Mouse (Mus musculus) forebrain, embryonic 16.5 days (tissue): ENCODE measurements at regions not wholly inside any gene's neighbourhood (a gene's known extent, or its start where the extent isn't known, plus 50 kb on each side); places are given as distances from the start of the nearest gene placed in this dataset.

ENCODE experiments used
- ATAC-seq: fragments of 200-750 bp; cut with Nextera tagmentation; 2 replicates; pipeline ENCODE4 v1.8.0; 2017; ENCODE audit warnings: mild to moderate bottlenecking, moderate library complexity
- H3K27ac ChIP-seq: fragments of 300-500 bp; sonication (generic); 2 replicates; pipeline ENCODE4 v1.5.1; 2014; ENCODE audit warnings: low read length, control low read depth
- H3K27me3 ChIP-seq: fragments of 300-500 bp; sonication (generic); replicated peaks from 2 replicates; pipeline ENCODE4 v1.6.1; 2014; ENCODE audit warnings: low read length; ENCODE audit not compliant: control insufficient read depth, insufficient read depth
- H3K36me3 ChIP-seq: fragments of 300-500 bp; sonication (generic); 2 replicates; pipeline ENCODE4 v1.6.1; 2014; ENCODE audit not compliant: control insufficient read depth, insufficient read depth
- H3K4me1 ChIP-seq: fragments of 300-500 bp; sonication (generic); replicated peaks from 2 replicates; pipeline ENCODE4 v1.6.1; 2014; ENCODE audit warnings: low read length; ENCODE audit not compliant: control insufficient read depth, insufficient read depth
- H3K4me2 ChIP-seq: fragments of 300-500 bp; sonication (generic); 2 replicates; pipeline ENCODE4 v1.6.1; 2014; ENCODE audit warnings: mild to moderate bottlenecking, low read length, control low read depth
- H3K4me3 ChIP-seq: fragments of 300-500 bp; sonication (generic); replicated peaks from 2 replicates; pipeline ENCODE4 v1.5.1; 2014; ENCODE audit warnings: mild to moderate bottlenecking, low read length, control low read depth
- H3K9ac ChIP-seq: fragments of 300-500 bp; sonication (generic); replicated peaks from 2 replicates; pipeline ENCODE4 v1.6.1; 2014; ENCODE audit warnings: low read depth, low read length, control low read depth
- H3K9me3 ChIP-seq: fragments of 300-500 bp; sonication (generic); 2 replicates; pipeline ENCODE4 v1.6.1; 2016; ENCODE audit warnings: low read length; ENCODE audit not compliant: control insufficient read depth
- WGBS: fragments of 180-500 bp; shearing (Covaris S2); extraction: QIAGEN DNeasy Blood & Tissue Kit; methylation state at CpG from one replicate; pipeline ENCODE4 v1.1.7; 2014; 5-methylcytosine and 5-hydroxymethylcytosine counted together

DNA sequence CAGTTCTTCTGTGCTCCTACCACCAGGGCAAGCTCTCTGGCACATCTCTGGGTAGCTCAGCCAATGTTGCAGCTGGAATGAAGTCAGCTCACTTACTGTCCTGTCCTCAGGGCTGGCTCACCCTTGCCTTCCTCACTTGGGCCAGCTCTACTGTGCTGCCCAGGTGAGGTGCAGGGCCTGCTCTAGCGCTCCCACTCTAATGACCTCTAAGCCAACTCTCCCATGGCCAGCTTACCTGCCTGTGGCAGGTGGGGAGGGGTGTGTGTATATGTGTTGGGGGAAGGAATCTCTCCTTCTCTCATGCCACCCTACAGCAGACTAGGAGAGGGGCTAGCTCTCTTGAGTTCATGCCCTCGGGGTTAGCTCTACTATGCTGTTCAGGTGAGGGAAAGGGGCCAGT, 275.6 kb upstream of the Ptger4 start:
- no peak for ATAC-seq
- no peaks in the 10 kb centered on the region for H3K27me3 ChIP-seq

DNA sequence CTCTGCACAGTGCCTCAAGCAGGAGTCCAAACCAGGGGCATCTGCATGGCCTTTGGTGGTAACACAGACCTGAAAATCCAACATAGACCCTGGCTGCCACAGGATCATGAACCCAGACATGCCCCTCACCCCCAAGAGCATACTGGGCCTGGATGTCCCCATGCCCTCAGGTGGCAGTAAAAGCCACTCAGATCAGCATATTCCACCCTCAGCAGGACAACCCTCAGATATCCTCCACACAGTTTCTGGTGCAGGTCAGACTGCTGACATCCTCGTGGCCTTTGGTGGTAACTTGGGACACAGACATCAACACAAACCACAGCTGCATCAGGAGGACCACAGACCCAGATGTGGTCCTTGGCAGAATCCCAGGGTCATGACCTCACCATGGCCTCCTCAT, 276.0 kb upstream of the Ptger4 start:
- Histone ChIP-seq H3K4me1 (no peaks in the 10 kb centered on the region), H3K4me2 (no peak overlapping the region), H3K27me3 (no peaks in the 10 kb centered on the region), H3K27ac (no peak overlapping the region), H3K9ac (no peak overlapping the region), H3K9me3 (no peaks in the 10 kb centered on the region), H3K36me3 (no peaks in the 10 kb centered on the region), H3K4me3 (no peak overlapping the region)
- 86% methylated on average over 1 of the region's 1 CpGs for WGBS
- no peak for ATAC-seq

More for the DNA sequence above, 275.6 kb upstream of the Ptger4 start:
- Histone ChIP-seq H3K36me3 (no peaks in the 10 kb centered on the region), H3K4me2 (no peak overlapping the region), H3K9ac (no peak overlapping the region), H3K4me3 (no peak overlapping the region), H3K9me3 (no peaks in the 10 kb centered on the region), H3K27ac (no peak overlapping the region), H3K4me1 (no peaks in the 10 kb centered on the region)
- WGBS: 94% methylated on average over 2 of the region's 2 CpGs

GRCm38 (mm10) chr15:5528619-5529018, 284.6 kb upstream of the Ptger4 start:
- Histone ChIP-seq H3K4me2 (no peak overlapping the region), H3K36me3 (no peaks in the 10 kb centered on the region), H3K27me3 (no peaks in the 10 kb centered on the region), H3K9ac (no peak overlapping the region), H3K9me3 (no peaks in the 10 kb centered on the region), H3K27ac (no peak overlapping the region), H3K4me3 (no peak overlapping the region), H3K4me1 (no peaks in the 10 kb centered on the region)
- peak; percentile 64; the same call in 1 of the 2 replicates for ATAC-seq
- WGBS: 80% methylated on average over 6 of the region's 6 CpGs

- ATAC-seq: no peak
- Histone ChIP-seq H3K4me3 (no peak overlapping the region), H3K27me3 (no peaks in the 10 kb centered on the region), H3K4me2 (no peak overlapping the region), H3K4me1 (no peaks in the 10 kb centered on the region), H3K9me3 (no peaks in the 10 kb centered on the region), H3K9ac (no peak overlapping the region), H3K27ac (no peak overlapping the region), H3K36me3 (no peaks in the 10 kb centered on the region)
Observed at GRCm38 (mm10) chr15:5533656-5534055, 289.7 kb upstream of the Ptger4 start.

GRCm38 (mm10) chr15:5537432-5537831, 293.4 kb upstream of the Ptger4 start:
- no peak overlapping the region for H3K4me3 ChIP-seq
- no peak overlapping the region for H3K9ac ChIP-seq
- H3K36me3 ChIP-seq: no peaks in the 10 kb centered on the region
- 74% methylated on average over 2 of the region's 2 CpGs for WGBS
- H3K27me3 ChIP-seq: no peaks in the 10 kb centered on the region
- no peaks in the 10 kb centered on the region for H3K4me1 ChIP-seq
- H3K4me2 ChIP-seq: no peak overlapping the region
- no peaks in the 10 kb centered on the region for H3K9me3 ChIP-seq
- ATAC-seq: no peak
- no peak overlapping the region for H3K27ac ChIP-seq

GRCm38 (mm10) chr15:5539301-5539928, 295.4 kb upstream of the Ptger4 start:
- H3K4me3 ChIP-seq: no peak overlapping the region
- no peak for ATAC-seq
- H3K9me3 ChIP-seq: no peaks in the 10 kb centered on the region
- no peak overlapping the region for H3K9ac ChIP-seq
- H3K4me1 ChIP-seq: no peaks in the 10 kb centered on the region
- 92% methylated on average over 4 of the region's 4 CpGs for WGBS
- H3K27ac ChIP-seq: no peak overlapping the region
- no peak overlapping the region for H3K4me2 ChIP-seq
- H3K27me3 ChIP-seq: no peaks in the 10 kb centered on the region
- no peaks in the 10 kb centered on the region for H3K36me3 ChIP-seq

DNA sequence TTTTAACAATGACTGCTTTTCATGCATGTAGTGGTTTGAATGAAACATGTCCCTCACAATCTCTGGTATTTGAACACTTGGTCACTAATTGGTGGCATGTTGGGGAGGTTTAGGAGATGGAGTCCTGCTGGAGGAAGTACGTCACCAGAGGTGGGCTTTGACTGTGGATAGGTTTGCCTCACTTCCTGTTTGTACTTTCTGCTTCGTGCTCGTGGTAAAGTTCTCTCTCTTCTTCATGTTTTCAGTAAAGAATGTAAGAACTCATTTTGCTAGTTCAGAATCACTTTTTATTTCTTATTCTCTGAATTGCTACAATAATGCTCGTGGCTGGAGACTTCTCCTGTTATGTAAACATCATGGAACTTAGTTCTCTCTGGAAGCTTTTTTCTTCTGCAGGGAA, 310.5 kb upstream of the Ptger4 start:
- H3K4me2 ChIP-seq: no peak overlapping the region
- H3K4me3 ChIP-seq: no peak overlapping the region
- no peaks in the 10 kb centered on the region for H3K4me1 ChIP-seq
- H3K36me3 ChIP-seq: no peaks in the 10 kb centered on the region
- no peaks in the 10 kb centered on the region for H3K9me3 ChIP-seq
- H3K9ac ChIP-seq: no peak overlapping the region
- no peak overlapping the region for H3K27ac ChIP-seq
- no peaks in the 10 kb centered on the region for H3K27me3 ChIP-seq
- ATAC-seq: no peak
- 80% methylated on average over 4 of the region's 4 CpGs for WGBS

- H3K27me3 ChIP-seq: no peaks in the 10 kb centered on the region
- 86% methylated on average over 4 of the region's 4 CpGs for WGBS
Observed at GRCm38 (mm10) chr15:5554926-5555325, 310.9 kb upstream of the Ptger4 start.

GRCm38 (mm10) chr15:5555381-5556066, 311.5 kb upstream of the Ptger4 start:
- no peaks in the 10 kb centered on the region for H3K9me3 ChIP-seq
- H3K27ac ChIP-seq: no peak overlapping the region
- H3K27me3 ChIP-seq: no peaks in the 10 kb centered on the region
- no peaks in the 10 kb centered on the region for H3K36me3 ChIP-seq
- no peak overlapping the region for H3K9ac ChIP-seq
- ATAC-seq: no peak
- 74% methylated on average over 7 of the region's 7 CpGs for WGBS
- no peak overlapping the region for H3K4me2 ChIP-seq
- H3K4me3 ChIP-seq: no peak overlapping the region
- H3K4me1 ChIP-seq: no peaks in the 10 kb centered on the region

More at GRCm38 (mm10) chr15:5554926-5555325, 310.9 kb upstream of the Ptger4 start:
- Histone ChIP-seq H3K4me2 (no peak overlapping the region), H3K27ac (no peak overlapping the region), H3K4me1 (no peaks in the 10 kb centered on the region), H3K9ac (no peak overlapping the region), H3K36me3 (no peaks in the 10 kb centered on the region), H3K9me3 (no peaks in the 10 kb centered on the region), H3K4me3 (no peak overlapping the region)
- ATAC-seq: no peak
